Mouse (Mus musculus) right cerebral cortex, postnatal 4 days (tissue): ENCODE results near the gene Gm10382.
"Not testable (repeated sequence)": the region's sequence is repeated elsewhere in the genome, so short reads cannot be mapped to it uniquely, and the experiment has no call there.

Experiments
- DNase-seq: peaks from one replicate; pipeline ENCODE4 v3.0.0-alpha.2; 2022

The Gm10382 gene

DNA sequence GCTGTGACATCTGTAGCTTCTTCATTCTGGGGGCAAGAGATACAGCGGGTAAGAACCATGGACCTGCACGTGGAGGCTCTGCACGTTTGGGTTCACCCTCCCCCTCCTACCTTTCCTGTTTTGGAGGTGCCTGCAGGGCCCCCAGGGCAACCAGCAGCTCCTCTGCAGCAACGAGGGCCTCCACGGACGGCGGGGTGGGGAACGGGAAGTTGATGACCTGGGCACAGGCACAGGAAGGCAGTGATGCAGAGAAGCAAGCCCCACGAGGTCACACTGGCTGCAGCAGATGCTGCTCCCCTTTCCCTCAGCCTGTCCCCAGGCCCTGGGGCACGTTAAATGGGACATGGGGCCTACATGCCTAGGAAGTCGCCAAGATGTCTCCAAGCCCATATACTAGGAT is 30.0 kb downstream of the Gm10382 start:
- DNase-seq: no peak

DNA sequence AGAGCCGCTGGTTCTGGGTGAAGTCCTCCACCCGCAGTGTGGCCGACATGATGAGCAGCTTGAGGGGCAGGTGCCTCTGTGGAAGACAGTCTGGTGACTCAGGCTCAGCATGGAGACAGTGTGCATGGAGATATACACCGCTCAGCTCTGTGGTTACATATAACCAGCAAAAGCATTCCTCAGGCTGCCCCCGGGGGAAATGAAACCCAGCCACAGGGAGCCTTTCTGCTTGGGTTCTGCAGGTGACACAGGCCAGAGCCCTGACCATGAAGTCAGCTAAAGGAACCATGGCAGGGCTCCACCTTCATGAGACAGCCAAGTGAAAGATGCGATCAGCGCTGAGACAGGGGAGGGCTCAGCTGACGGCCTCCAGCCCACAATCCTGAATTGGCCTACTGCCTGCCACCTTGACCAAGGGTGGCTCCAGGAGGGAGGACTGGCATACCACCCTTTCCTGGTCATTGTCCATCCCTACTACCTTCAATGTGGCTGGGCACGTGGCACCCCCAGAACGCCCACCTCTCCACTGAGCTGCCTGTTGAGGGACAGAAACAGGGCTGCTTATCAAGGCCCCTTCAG is 36.7 kb downstream of the Gm10382 start:
- no peak for DNase-seq

- no peak for DNase-seq
Observed at GRCm38 (mm10) chr5:125426343-125426742, 37.2 kb downstream of the Gm10382 start.

GRCm38 (mm10) chr5:125432324-125432723 is 43.2 kb downstream of the Gm10382 start:
- DNase-seq: not testable (repeated sequence)

- peak; percentile 95 for DNase-seq
Observed at GRCm38 (mm10) chr5:125433793-125434337, 44.7 kb downstream of the Gm10382 start, which contains the start of gene Dhx37. Gene Dhx37 (minus strand): TSS chr5:125434121.

DNA sequence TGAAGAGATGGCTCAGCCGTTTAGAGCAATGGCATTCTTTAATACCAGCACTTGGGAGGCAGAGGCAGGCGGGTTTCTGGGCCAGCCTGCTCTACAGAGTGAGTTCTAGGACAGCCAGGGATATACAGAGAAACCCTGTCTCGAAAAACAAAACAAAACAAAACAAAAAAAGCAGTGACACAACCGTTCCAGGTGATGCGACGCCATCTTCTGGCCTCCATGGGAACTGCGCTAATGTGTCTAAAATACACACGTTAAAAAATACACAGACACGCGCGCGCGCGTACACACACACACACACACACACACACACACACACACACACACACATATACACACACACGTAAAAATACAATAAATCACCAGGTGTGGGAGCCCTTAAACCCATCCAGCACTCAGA is 45.2 kb downstream of the Gm10382 start:
- not testable (repeated sequence) for DNase-seq
